Mouse (Mus musculus): Measurements from ENCODE around the gene Nkiras2. TPM values are rescaled to one million over a fixed set of nuclear protein-coding genes. Genes with fewer than 3 reads are reported as not detected.
"Not testable (repeated sequence)": the region's sequence is repeated elsewhere in the genome, so short reads cannot be mapped to it uniquely, and the experiment has no call there.

The Nkiras2 gene
- total and polyA plus RNA-seq, 2 experiments from 2014 or later: 82.1 to 131 TPM

- DNase-seq (ENCODE audit: low spot score): no peak
- peak; percentile 30 for ATAC-seq
- H3K27ac ChIP-seq: peak overlapping the region; percentile 69
Observed at GRCm38 (mm10) chr11:100575484-100575855, 43.6 kb upstream of the Nkiras2 start.

GRCm38 (mm10) chr11:100576256-100576655 lies 42.8 kb upstream of the Nkiras2 start:
- ATAC-seq (no peak), DNase-seq (ENCODE audit: low spot score) (no peak)
- H3K9me3 ChIP-seq (ENCODE audit: low read length): no peaks in the 10 kb centered on the region
- H3K4me3 ChIP-seq (ENCODE audit: low read length): 0 out of 2 replicates have a peak overlapping the region, but pooled peaks have one; percentile 62
- 71% methylated on average over 21 of the region's 21 CpGs for WGBS
- H3K36me3 ChIP-seq (ENCODE audit: insufficient read depth, low read length): peaks cover 28% of the 10 kb centered on the region; the same call in 1 of the 2 replicates
- H3K4me2 ChIP-seq (ENCODE audit: low read depth, low read length): peak overlapping the region; percentile 81
- H3K27me3 ChIP-seq (ENCODE audit: insufficient read depth, low read length): no peaks in the 10 kb centered on the region
- peaks cover 10% of the 10 kb centered on the region; the same call in 1 of the 2 replicates for H3K4me1 ChIP-seq (ENCODE audit: insufficient read depth, low read length)
- H3K27ac ChIP-seq: peak overlapping the region; percentile 69; the same call in 1 of the 2 replicates
- H3K9ac ChIP-seq (replicated peaks; ENCODE audit: low read length): no peak overlapping the region; the same call in 1 of the 2 replicates
- TF ChIP-seq CTCF (IDR thresholded peaks at IDR 0.05; ENCODE audit: low read depth): no peak

More at GRCm38 (mm10) chr11:100575484-100575855, 43.6 kb upstream of the Nkiras2 start:
- WGBS: 31% methylated on average over 2 of the region's 2 CpGs
- H3K27me3 ChIP-seq (ENCODE audit: insufficient read depth, low read length): no peaks in the 10 kb centered on the region
- H3K36me3 ChIP-seq (ENCODE audit: insufficient read depth, low read length): peaks cover 20% of the 10 kb centered on the region; the same call in 1 of the 2 replicates
- H3K9me3 ChIP-seq (ENCODE audit: low read length): no peaks in the 10 kb centered on the region
- no peak; the same call in 1 of the 2 replicates for TF ChIP-seq CTCF (IDR thresholded peaks at IDR 0.05; ENCODE audit: low read depth)
- peak overlapping the region; percentile 81 for H3K4me2 ChIP-seq (ENCODE audit: low read depth, low read length)
- peak overlapping the region; percentile 55 for H3K9ac ChIP-seq (replicated peaks; ENCODE audit: low read length)
- H3K4me3 ChIP-seq (ENCODE audit: low read length): peak overlapping the region; percentile 62
- peaks cover 15% of the 10 kb centered on the region; the same call in 1 of the 2 replicates for H3K4me1 ChIP-seq (ENCODE audit: insufficient read depth, low read length)

GRCm38 (mm10) chr11:100577852-100578599 lies 41.0 kb upstream of the Nkiras2 start:
- H3K4me2 ChIP-seq (ENCODE audit: low read depth, low read length): peak overlapping the region; percentile 81; the same call in 1 of the 2 replicates
- H3K9ac ChIP-seq (replicated peaks; ENCODE audit: low read length): no peak overlapping the region
- H3K9me3 ChIP-seq (ENCODE audit: low read length): no peaks in the 10 kb centered on the region
- H3K4me1 ChIP-seq (ENCODE audit: insufficient read depth, low read length): peaks cover 8% of the 10 kb centered on the region; the same call in 1 of the 2 replicates
- ATAC-seq (peak; percentile 41; the same call in 1 of the 2 replicates), DNase-seq (ENCODE audit: low spot score) (peak; percentile 55)
- H3K36me3 ChIP-seq (ENCODE audit: insufficient read depth, low read length): peaks cover 38% of the 10 kb centered on the region; the same call in 1 of the 2 replicates
- no peak overlapping the region for H3K4me3 ChIP-seq (ENCODE audit: low read length)
- peak overlapping the region; percentile 62; the same call in 1 of the 2 replicates for H3K27ac ChIP-seq
- H3K27me3 ChIP-seq (ENCODE audit: insufficient read depth, low read length): no peaks in the 10 kb centered on the region
- WGBS: 58% methylated on average over 8 of the region's 8 CpGs
- no peak for TF ChIP-seq CTCF (IDR thresholded peaks at IDR 0.05; ENCODE audit: low read depth)

GRCm38 (mm10) chr11:100579116-100579799 lies 39.8 kb upstream of the Nkiras2 start:
- WGBS: 91% methylated on average over 9 of the region's 9 CpGs
- no peak overlapping the region for H3K9ac ChIP-seq (replicated peaks; ENCODE audit: low read length)
- no peak overlapping the region for H3K4me3 ChIP-seq (ENCODE audit: low read length)
- DNase-seq (ENCODE audit: low spot score): no peak
- no peak for ATAC-seq
- peaks cover 50% of the 10 kb centered on the region for H3K36me3 ChIP-seq (ENCODE audit: insufficient read depth, low read length)
- H3K9me3 ChIP-seq (ENCODE audit: low read length): no peaks in the 10 kb centered on the region
- peaks cover 8% of the 10 kb centered on the region; the same call in 1 of the 2 replicates for H3K4me1 ChIP-seq (ENCODE audit: insufficient read depth, low read length)
- no peak for TF ChIP-seq CTCF (IDR thresholded peaks at IDR 0.05; ENCODE audit: low read depth)
- H3K4me2 ChIP-seq (ENCODE audit: low read depth, low read length): peak overlapping the region; percentile 10; the same call in 1 of the 2 replicates
- H3K27ac ChIP-seq: 0 out of 2 replicates have a peak overlapping the region, but pooled peaks have one; percentile 62
- no peaks in the 10 kb centered on the region for H3K27me3 ChIP-seq (ENCODE audit: insufficient read depth, low read length)

GRCm38 (mm10) chr11:100580275-100580674 lies 38.8 kb upstream of the Nkiras2 start:
- TF ChIP-seq CTCF (IDR thresholded peaks at IDR 0.05; ENCODE audit: low read depth): no peak
- ATAC-seq (no peak), DNase-seq (ENCODE audit: low spot score) (no peak)
- Histone ChIP-seq H3K27ac (no peak overlapping the region), H3K4me3 (ENCODE audit: low read length) (no peak overlapping the region), H3K9ac (replicated peaks; ENCODE audit: low read length) (no peak overlapping the region), H3K36me3 (ENCODE audit: insufficient read depth, low read length) (peaks cover 59% of the 10 kb centered on the region), H3K27me3 (ENCODE audit: insufficient read depth, low read length) (no peaks in the 10 kb centered on the region), H3K9me3 (ENCODE audit: low read length) (no peaks in the 10 kb centered on the region), H3K4me1 (ENCODE audit: insufficient read depth, low read length) (peaks cover 8% of the 10 kb centered on the region; the same call in 1 of the 2 replicates), H3K4me2 (ENCODE audit: low read depth, low read length) (no peak overlapping the region)
- 82% methylated on average over 13 of the region's 13 CpGs for whole genome bisulfite sequencing

GRCm38 (mm10) chr11:100581756-100582155 lies 37.3 kb upstream of the Nkiras2 start:
- no peaks in the 10 kb centered on the region; the same call in 1 of the 2 replicates for H3K4me1 ChIP-seq (ENCODE audit: insufficient read depth, low read length)
- WGBS: 32% methylated on average over 4 of the region's 4 CpGs
- H3K27ac ChIP-seq: peak overlapping the region; percentile 56; the same call in 1 of the 2 replicates
- peak; percentile 62 for DNase-seq (ENCODE audit: low spot score)
- no peak for TF ChIP-seq CTCF (IDR thresholded peaks at IDR 0.05; ENCODE audit: low read depth)
- no peak overlapping the region for H3K4me2 ChIP-seq (ENCODE audit: low read depth, low read length)
- H3K9ac ChIP-seq (replicated peaks; ENCODE audit: low read length): no peak overlapping the region
- peak; percentile 39 for ATAC-seq
- no peaks in the 10 kb centered on the region for H3K27me3 ChIP-seq (ENCODE audit: insufficient read depth, low read length)
- peaks cover 74% of the 10 kb centered on the region for H3K36me3 ChIP-seq (ENCODE audit: insufficient read depth, low read length)
- H3K4me3 ChIP-seq (ENCODE audit: low read length): no peak overlapping the region
- H3K9me3 ChIP-seq (ENCODE audit: low read length): no peaks in the 10 kb centered on the region

GRCm38 (mm10) chr11:100582413-100582812 lies 36.6 kb upstream of the Nkiras2 start:
- H3K4me1 ChIP-seq (ENCODE audit: insufficient read depth, low read length); H3K9me3 ChIP-seq (ENCODE audit: low read length); H3K4me3 ChIP-seq (ENCODE audit: low read length); H3K27me3 ChIP-seq (ENCODE audit: insufficient read depth, low read length); H3K9ac ChIP-seq (replicated peaks; ENCODE audit: low read length); ATAC-seq; DNase-seq (ENCODE audit: low spot score); H3K4me2 ChIP-seq (ENCODE audit: low read depth, low read length); H3K27ac ChIP-seq: not testable (repeated sequence)
- H3K36me3 ChIP-seq (ENCODE audit: insufficient read depth, low read length): peaks cover 80% of the 10 kb centered on the region
- 100% methylated on average over 1 of the region's 1 CpGs for WGBS
